Mouse (Mus musculus) ovary, postnatal 14 days (tissue): ENCODE measurements at regions not wholly inside any gene's neighbourhood (a gene's known extent, or its start where the extent isn't known, plus 50 kb on each side); places are given as distances from the start of the nearest gene placed in this dataset.

Source experiments
- DNase-seq: peaks from one replicate; pipeline ENCODE4 v3.0.0; 2022; ENCODE audit warnings: low spot score

GRCm38 (mm10) chr16:24149441-24149840 lies 160.8 kb upstream of the Bcl6 start:
- DNase-seq = no peak

GRCm38 (mm10) chr16:24143894-24144293 lies 155.2 kb upstream of the Bcl6 start:
- no peak for DNase-seq

- no peak for DNase-seq
Observed at GRCm38 (mm10) chr16:24142915-24143541, 154.4 kb upstream of the Bcl6 start.

- no peak for DNase-seq
Observed at GRCm38 (mm10) chr16:24139109-24139508, 150.5 kb upstream of the Bcl6 start.

GRCm38 (mm10) chr16:24137266-24138033 lies 148.8 kb upstream of the Bcl6 start:
- no peak for DNase-seq

GRCm38 (mm10) chr16:24136483-24137148 lies 148.0 kb upstream of the Bcl6 start:
- no peak for DNase-seq

GRCm38 (mm10) chr16:24135841-24136240 lies 147.2 kb upstream of the Bcl6 start:
- DNase-seq = no peak

GRCm38 (mm10) chr16:24135351-24135750 lies 146.7 kb upstream of the Bcl6 start:
- DNase-seq = no peak

GRCm38 (mm10) chr16:24134486-24135050 lies 145.9 kb upstream of the Bcl6 start:
- no peak for DNase-seq

- DNase-seq = no peak
Observed at GRCm38 (mm10) chr16:24130646-24131045, 142.0 kb upstream of the Bcl6 start.

- DNase-seq = no peak
Observed at GRCm38 (mm10) chr16:24129701-24130100, 141.0 kb upstream of the Bcl6 start.

- no peak for DNase-seq
Observed at GRCm38 (mm10) chr16:24128566-24128965, 139.9 kb upstream of the Bcl6 start.

- no peak for DNase-seq
Observed at GRCm38 (mm10) chr16:24124766-24125165, 136.1 kb upstream of the Bcl6 start.

- no peak for DNase-seq
Observed at GRCm38 (mm10) chr16:24124083-24124482, 135.4 kb upstream of the Bcl6 start.

GRCm38 (mm10) chr16:24121633-24122032 lies 133.0 kb upstream of the Bcl6 start:
- no peak for DNase-seq

- DNase-seq = no peak
Observed at GRCm38 (mm10) chr16:24120836-24121235, 132.2 kb upstream of the Bcl6 start.

- no peak for DNase-seq
Observed at GRCm38 (mm10) chr16:24118487-24118886, 129.8 kb upstream of the Bcl6 start.

- no peak for DNase-seq
Observed at GRCm38 (mm10) chr16:24102854-24103690, 114.4 kb upstream of the Bcl6 start.

- DNase-seq = no peak
Observed at GRCm38 (mm10) chr16:24097596-24097995, 108.9 kb upstream of the Bcl6 start.

GRCm38 (mm10) chr16:24096076-24096475 lies 107.4 kb upstream of the Bcl6 start:
- no peak for DNase-seq

- no peak for DNase-seq
Observed at GRCm38 (mm10) chr16:24095630-24096029, 107.0 kb upstream of the Bcl6 start.

GRCm38 (mm10) chr16:24094566-24094965 lies 105.9 kb upstream of the Bcl6 start:
- no peak for DNase-seq
